Mouse (Mus musculus): ENCODE results near the gene Tgfb1i1. TPM values are rescaled to one million over a fixed set of nuclear protein-coding genes. Genes with fewer than 3 reads are reported as not detected.

Tgfb1i1 gene
- polyA plus RNA-seq, 1 experiment = 17.6 TPM

DNA sequence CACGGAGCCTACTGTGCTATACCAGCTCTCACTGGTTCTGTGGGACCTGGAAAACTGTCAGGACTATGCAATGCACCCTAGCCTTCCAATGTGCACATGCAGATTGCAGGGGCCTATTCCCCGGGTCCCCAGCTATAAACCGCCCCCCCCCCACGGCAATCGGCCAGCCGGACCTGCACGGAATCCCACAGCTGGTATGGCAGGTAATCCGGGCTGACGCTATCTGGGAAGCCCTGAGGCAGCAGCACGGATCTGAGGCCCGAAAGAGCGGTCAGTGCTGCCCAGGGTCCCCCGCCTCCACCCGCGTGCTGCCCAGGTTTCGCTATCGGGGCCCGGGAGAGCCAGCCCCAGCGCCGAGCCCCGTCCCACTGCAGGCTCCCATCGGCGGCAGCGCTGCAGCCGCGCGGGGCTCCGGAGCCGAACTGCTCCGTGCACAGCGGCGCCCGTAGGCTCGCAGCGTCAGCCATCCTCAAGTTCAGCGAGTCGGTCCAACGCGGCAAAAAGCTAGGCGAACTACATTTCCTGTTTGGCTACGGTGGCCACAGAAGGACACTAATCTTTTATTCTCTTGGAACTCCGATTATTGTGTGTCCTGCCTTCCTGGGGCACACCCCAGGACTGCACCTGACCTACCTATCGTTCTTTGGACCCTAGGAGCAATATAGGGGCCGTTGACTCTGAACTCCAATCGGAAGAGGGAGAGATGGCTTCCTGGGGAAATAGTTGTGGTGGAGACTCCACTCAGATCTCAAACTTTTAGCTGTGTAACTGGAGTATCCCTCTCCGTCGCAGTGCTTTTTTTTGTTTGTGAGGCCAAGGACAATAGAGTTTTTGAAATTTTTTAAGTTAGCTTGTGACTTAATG, 51.2 kb downstream of the Tgfb1i1 start, which contains the start of gene BC017158:
TSS of gene BC017158 (minus strand) at position 554 of the 864 bp plus-strand sequence.
- Histone ChIP-seq H3K4me3 (ENCODE audit: insufficient read depth, low read length) (peak within 1 kb of the TSS; percentile 41), H3K4me1 (ENCODE audit: control insufficient read depth, insufficient read depth, low read length) (peaks cover 4% of the 10 kb centered on the region), H3K27ac (ENCODE audit: insufficient read depth, low read length) (no peak within 1 kb of the TSS)
- TF ChIP-seq POLR2A (IDR thresholded peaks at IDR 0.05; ENCODE audit: extremely low read depth, insufficient read depth, low read length) (peak; percentile 38; the same call in 1 of the 2 replicates), CTCF (IDR thresholded peaks at IDR 0.05; ENCODE audit: extremely low read depth, insufficient read depth, low read length) (no peak)

DNA sequence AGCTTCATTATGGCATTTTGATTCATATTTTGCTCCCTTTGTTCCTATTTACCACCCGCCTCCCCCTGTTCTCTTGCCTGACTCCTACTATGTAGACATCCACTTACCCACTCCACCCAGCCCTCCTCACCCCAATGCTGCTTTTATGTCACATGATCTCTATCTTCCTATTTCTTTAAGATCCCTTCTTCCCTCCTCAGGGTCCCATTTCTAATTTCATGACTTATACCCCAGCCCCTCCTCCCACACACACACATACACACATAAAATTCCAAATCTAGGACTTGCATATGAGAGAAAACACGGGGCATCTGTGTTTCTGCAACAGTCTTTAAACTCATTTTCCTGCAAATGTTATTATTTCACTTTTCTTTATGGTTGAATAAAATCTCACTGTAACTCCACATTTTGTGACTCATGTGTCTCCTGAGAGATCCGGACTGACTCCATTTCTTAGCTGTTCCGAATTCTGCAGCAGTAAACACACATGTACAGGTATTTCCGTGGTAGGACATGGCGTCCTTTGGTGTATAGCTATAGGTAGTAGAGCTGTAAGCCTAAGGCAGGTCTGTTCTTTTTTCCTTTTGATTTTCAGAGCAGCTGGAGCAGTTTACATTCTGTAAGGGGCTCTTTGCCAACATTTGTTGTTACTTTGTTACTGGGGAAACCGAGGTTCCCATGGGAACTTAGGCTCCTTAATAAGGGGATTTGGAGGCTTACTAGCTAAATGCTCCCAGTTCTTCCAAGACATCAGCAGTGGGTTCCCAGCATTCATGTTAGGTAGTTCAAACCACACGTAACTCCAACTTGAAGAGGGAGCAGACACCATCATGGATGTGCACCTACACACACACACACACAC, 52.1 kb downstream of the Tgfb1i1 start:
- H3K4me1 ChIP-seq (ENCODE audit: control insufficient read depth, insufficient read depth, low read length) = peaks cover 4% of the 10 kb centered on the region
- no peak overlapping the region for H3K27ac ChIP-seq (ENCODE audit: insufficient read depth, low read length)
- TF ChIP-seq POLR2A (IDR thresholded peaks at IDR 0.05; ENCODE audit: extremely low read depth, insufficient read depth, low read length) (no peak), CTCF (IDR thresholded peaks at IDR 0.05; ENCODE audit: extremely low read depth, insufficient read depth, low read length) (no peak)
- H3K4me3 ChIP-seq (ENCODE audit: insufficient read depth, low read length) = peak overlapping the region; percentile 41; the same call in 1 of the 2 replicates

DNA sequence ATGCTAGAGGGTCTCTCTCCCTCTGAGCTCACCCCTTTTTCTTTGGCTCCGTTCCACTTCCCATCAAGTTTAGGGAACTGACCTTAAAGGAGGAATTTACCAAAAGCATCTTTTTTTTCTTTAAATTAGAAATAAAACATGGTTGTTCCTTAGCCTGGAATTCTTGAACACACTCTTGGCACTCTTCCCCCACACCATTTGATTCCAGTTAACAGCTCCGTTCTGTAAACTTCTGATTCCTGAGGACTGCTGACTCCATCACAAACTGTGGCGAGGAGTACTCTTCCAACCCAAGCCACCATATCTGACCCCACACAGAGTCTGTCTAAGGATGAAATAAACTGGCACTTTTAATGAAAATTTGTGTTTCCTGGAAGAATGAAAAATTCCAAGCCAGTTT, 54.3 kb downstream of the Tgfb1i1 start:
- H3K27ac ChIP-seq (ENCODE audit: insufficient read depth, low read length) = no peak overlapping the region
- peaks cover 4% of the 10 kb centered on the region for H3K4me1 ChIP-seq (ENCODE audit: control insufficient read depth, insufficient read depth, low read length)
- no peak for TF ChIP-seq POLR2A (IDR thresholded peaks at IDR 0.05; ENCODE audit: extremely low read depth, insufficient read depth, low read length)
- TF ChIP-seq CTCF (IDR thresholded peaks at IDR 0.05; ENCODE audit: extremely low read depth, insufficient read depth, low read length) = no peak
- no peak overlapping the region for H3K4me3 ChIP-seq (ENCODE audit: insufficient read depth, low read length)

DNA sequence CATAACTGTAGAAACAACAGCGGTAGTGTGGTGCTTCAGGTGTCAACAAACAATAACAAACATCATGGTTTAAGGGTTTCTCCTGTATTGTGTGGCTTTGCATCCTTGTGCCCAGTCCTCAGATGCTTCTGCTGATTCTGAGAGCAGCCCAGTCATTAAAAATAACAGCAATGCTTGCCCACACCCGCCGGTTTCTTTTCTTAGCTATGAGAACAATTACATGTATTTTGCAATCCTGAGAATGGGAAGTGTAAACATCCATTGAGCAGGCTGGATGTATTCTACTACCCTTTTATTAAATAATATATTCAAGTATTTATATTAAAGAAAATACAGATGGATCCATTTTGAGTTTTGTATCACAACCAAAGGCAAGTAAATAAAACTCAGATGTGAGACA, 55.5 kb downstream of the Tgfb1i1 start:
- TF ChIP-seq CTCF (IDR thresholded peaks at IDR 0.05; ENCODE audit: extremely low read depth, insufficient read depth, low read length) (no peak), POLR2A (IDR thresholded peaks at IDR 0.05; ENCODE audit: extremely low read depth, insufficient read depth, low read length) (no peak)
- Histone ChIP-seq H3K4me3 (ENCODE audit: insufficient read depth, low read length) (no peak overlapping the region), H3K4me1 (ENCODE audit: control insufficient read depth, insufficient read depth, low read length) (peaks cover 3% of the 10 kb centered on the region), H3K27ac (ENCODE audit: insufficient read depth, low read length) (no peak overlapping the region)

GRCm38 (mm10) chr7:128304198-128304597, 57.6 kb downstream of the Tgfb1i1 start:
- Histone ChIP-seq H3K4me1 (ENCODE audit: control insufficient read depth, insufficient read depth, low read length) (no peaks in the 10 kb centered on the region), H3K27ac (ENCODE audit: insufficient read depth, low read length) (no peak overlapping the region), H3K4me3 (ENCODE audit: insufficient read depth, low read length) (no peak overlapping the region)
- TF ChIP-seq CTCF (IDR thresholded peaks at IDR 0.05; ENCODE audit: extremely low read depth, insufficient read depth, low read length) (no peak), POLR2A (IDR thresholded peaks at IDR 0.05; ENCODE audit: extremely low read depth, insufficient read depth, low read length) (no peak)

- Histone ChIP-seq H3K27ac (ENCODE audit: insufficient read depth, low read length) (no peak overlapping the region), H3K4me1 (ENCODE audit: control insufficient read depth, insufficient read depth, low read length) (no peaks in the 10 kb centered on the region), H3K4me3 (ENCODE audit: insufficient read depth, low read length) (no peak overlapping the region)
- peak; percentile 63 for TF ChIP-seq CTCF (IDR thresholded peaks at IDR 0.05; ENCODE audit: extremely low read depth, insufficient read depth, low read length)
- TF ChIP-seq POLR2A (IDR thresholded peaks at IDR 0.05; ENCODE audit: extremely low read depth, insufficient read depth, low read length) = no peak
Observed at GRCm38 (mm10) chr7:128304907-128305306, 58.3 kb downstream of the Tgfb1i1 start.

Other genes starting within 250 kb of the Tgfb1i1 start
- gene Trim72, start 242.9 kb upstream of the Tgfb1i1 start, polyA plus RNA-seq (2012; rRNA removed) = 1.6 and 1.7 TPM in 2 replicates
- gene Itgam, start 184.2 kb upstream of the Tgfb1i1 start, polyA plus RNA-seq (2012; rRNA removed) = 15.2 and 15.4 TPM in 2 replicates
- 0.02 and 0.10 TPM in 2 replicates for gene Gm49368, start 184.1 kb upstream of the Tgfb1i1 start, polyA plus RNA-seq (2012; rRNA removed)
- gene Itgax, start 117.3 kb upstream of the Tgfb1i1 start, polyA plus RNA-seq (2012; rRNA removed) = 0.21 and 0.23 TPM in 2 replicates
- gene Itgad, start 92.4 kb upstream of the Tgfb1i1 start, polyA plus RNA-seq (2012; rRNA removed) = 0.67 and 0.87 TPM in 2 replicates
- gene Cox6a2, start 40.4 kb upstream of the Tgfb1i1 start, polyA plus RNA-seq (2012; rRNA removed) = 29.5 and 36.4 TPM in 2 replicates
- gene Armc5, start 9.5 kb upstream of the Tgfb1i1 start, polyA plus RNA-seq (2012; rRNA removed) = 12.9 and 13.0 TPM in 2 replicates
- gene 9130023H24Rik, start 8.8 kb upstream of the Tgfb1i1 start, polyA plus RNA-seq (2012; rRNA removed) = 1.9 and 2.4 TPM in 2 replicates
- gene Slc5a2, start 18.8 kb downstream of the Tgfb1i1 start, polyA plus RNA-seq (2012; rRNA removed) = not detected in 2 replicates
- gene BC017158, start 51.4 kb downstream of the Tgfb1i1 start, polyA plus RNA-seq (2012; rRNA removed) = 30.9 and 31.8 TPM in 2 replicates
- 69.9 and 71.8 TPM in 2 replicates for gene Rgs10, start 171.9 kb downstream of the Tgfb1i1 start, polyA plus RNA-seq (2012; rRNA removed)
- gene Tial1, start 214.9 kb downstream of the Tgfb1i1 start, polyA plus RNA-seq (2012; rRNA removed) = 106 and 125 TPM in 2 replicates

All from cortical plate, adult 2 months (tissue).